Mouse (Mus musculus): Measurements from ENCODE around the gene 4930447C04Rik. TPM values are rescaled to one million over a fixed set of nuclear protein-coding genes. Genes with fewer than 3 reads are reported as not detected.

The 4930447C04Rik gene
- polyA plus RNA-seq, 1 experiment from 2014 or later, result 1.3 TPM

DNA sequence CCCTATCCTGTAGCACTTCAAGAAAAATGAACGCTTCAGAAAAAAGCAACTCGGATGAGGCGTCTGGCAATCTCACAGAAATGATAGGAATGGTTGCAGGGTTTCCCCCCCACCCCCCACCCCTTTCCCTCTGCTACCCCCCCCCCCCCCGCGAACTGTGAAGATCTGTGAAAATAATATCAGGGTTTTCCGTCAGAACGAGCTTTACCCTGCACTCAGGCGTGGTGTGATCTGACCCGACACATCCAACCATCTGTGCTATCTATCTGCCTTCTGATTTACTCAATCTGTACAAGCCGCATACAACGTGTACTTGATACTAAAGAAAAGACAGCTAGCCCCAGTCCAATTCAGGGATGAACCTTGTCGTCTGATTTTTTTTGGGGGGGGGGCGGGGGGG lies 2.4 kb downstream of the 4930447C04Rik start:
- no peaks in the 10 kb centered on the region for H3K36me3 ChIP-seq (ENCODE audit: control insufficient read depth, insufficient read depth, low read length)
- H3K4me2 ChIP-seq, result no peak overlapping the region
- no peaks in the 10 kb centered on the region for H3K9me3 ChIP-seq (ENCODE audit: control insufficient read depth, low read length)
- under 1% methylated on average over 12 of the region's 13 CpGs for WGBS
- no peak overlapping the region for H3K4me3 ChIP-seq (ENCODE audit: low read depth, low read length)
- DNase-seq (ENCODE audit: low spot score, missing footprints) (no peak), ATAC-seq (ENCODE audit: low FRiP score) (no peak)
- peaks cover 83% of the 10 kb centered on the region for H3K27me3 ChIP-seq (ENCODE audit: control insufficient read depth, insufficient read depth, low read length)
- no peak overlapping the region for H3K27ac ChIP-seq (ENCODE audit: low read depth, low read length)
- H3K9ac ChIP-seq (ENCODE audit: low read length), result no peak overlapping the region
- H3K4me1 ChIP-seq (ENCODE audit: control insufficient read depth, insufficient read depth, low read length), result peaks cover 7% of the 10 kb centered on the region

DNA sequence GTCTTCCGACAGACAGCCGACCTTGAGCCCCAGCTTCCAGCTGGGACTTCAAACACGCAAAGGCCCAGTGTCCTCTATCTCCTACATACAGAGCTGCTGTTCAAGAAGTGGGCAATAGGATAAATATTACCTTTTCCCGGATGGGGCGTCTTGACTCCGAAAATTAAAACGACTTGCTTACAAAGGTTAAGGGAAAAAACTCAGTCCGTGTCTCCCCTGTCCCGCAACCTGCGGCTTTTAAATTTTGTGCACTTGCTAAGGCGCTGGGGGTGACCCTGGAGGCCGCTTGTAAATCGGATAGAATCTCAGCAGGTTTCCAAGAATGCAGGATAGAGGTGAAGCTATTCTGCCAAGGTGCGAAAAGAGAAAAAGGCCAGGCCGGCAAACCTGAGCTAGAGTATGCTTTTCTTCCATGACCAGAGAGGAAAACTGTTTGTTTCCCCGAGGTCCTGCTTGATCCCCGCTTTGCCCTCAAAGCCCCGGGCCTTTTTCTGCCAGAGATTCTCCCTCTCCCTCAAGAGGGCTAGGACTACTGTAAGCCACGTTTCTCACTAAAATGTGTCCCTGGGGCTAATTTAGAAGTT lies 2.9 kb downstream of the 4930447C04Rik start:
- Histone ChIP-seq H3K36me3 (ENCODE audit: control insufficient read depth, insufficient read depth, low read length) (no peaks in the 10 kb centered on the region), H3K4me3 (ENCODE audit: low read depth, low read length) (no peak overlapping the region), H3K9me3 (ENCODE audit: control insufficient read depth, low read length) (no peaks in the 10 kb centered on the region), H3K9ac (ENCODE audit: low read length) (no peak overlapping the region), H3K27me3 (ENCODE audit: control insufficient read depth, insufficient read depth, low read length) (peaks cover 78% of the 10 kb centered on the region), H3K4me2 (no peak overlapping the region), H3K4me1 (ENCODE audit: control insufficient read depth, insufficient read depth, low read length) (peaks cover 7% of the 10 kb centered on the region), H3K27ac (ENCODE audit: low read depth, low read length) (no peak overlapping the region)
- ATAC-seq (ENCODE audit: low FRiP score) (no peak), DNase-seq (ENCODE audit: low spot score, missing footprints) (peak; percentile 96)
- WGBS, result 1% methylated on average over 19 of the region's 19 CpGs

GRCm38 (mm10) chr12:72936751-72937150 lies 3.8 kb downstream of the 4930447C04Rik start:
- ATAC-seq (ENCODE audit: low FRiP score) (no peak), DNase-seq (ENCODE audit: low spot score, missing footprints) (peak; percentile 92)
- H3K4me1 ChIP-seq (ENCODE audit: control insufficient read depth, insufficient read depth, low read length), result peaks cover 7% of the 10 kb centered on the region
- H3K4me3 ChIP-seq (ENCODE audit: low read depth, low read length), result no peak overlapping the region
- no peaks in the 10 kb centered on the region for H3K9me3 ChIP-seq (ENCODE audit: control insufficient read depth, low read length)
- H3K9ac ChIP-seq (ENCODE audit: low read length), result no peak overlapping the region
- WGBS, result 22% methylated on average over 8 of the region's 8 CpGs
- no peak overlapping the region for H3K4me2 ChIP-seq
- no peaks in the 10 kb centered on the region for H3K36me3 ChIP-seq (ENCODE audit: control insufficient read depth, insufficient read depth, low read length)
- H3K27ac ChIP-seq (ENCODE audit: low read depth, low read length), result no peak overlapping the region
- H3K27me3 ChIP-seq (ENCODE audit: control insufficient read depth, insufficient read depth, low read length), result peaks cover 71% of the 10 kb centered on the region

- ATAC-seq (ENCODE audit: low FRiP score), result peak; percentile 64; the same call in 1 of the 2 replicates
- 20% methylated on average over 41 of the region's 48 CpGs for WGBS
These were observed 23.2 kb downstream of the 4930447C04Rik start for GRCm38 (mm10) chr12:72917159-72917993.

GRCm38 (mm10) chr12:72854377-72855032 lies 86.1 kb downstream of the 4930447C04Rik start:
- H3K9ac ChIP-seq (ENCODE audit: low read length), result no peak overlapping the region
- H3K27me3 ChIP-seq (ENCODE audit: control insufficient read depth, insufficient read depth, low read length), result peaks cover 91% of the 10 kb centered on the region
- H3K27ac ChIP-seq (ENCODE audit: low read depth, low read length), result no peak overlapping the region
- H3K9me3 ChIP-seq (ENCODE audit: control insufficient read depth, low read length), result no peaks in the 10 kb centered on the region; the same call in 1 of the 2 replicates
- peak overlapping the region; percentile 3 for H3K4me2 ChIP-seq
- no peak overlapping the region for H3K4me3 ChIP-seq (ENCODE audit: low read depth, low read length)
- H3K4me1 ChIP-seq (ENCODE audit: control insufficient read depth, insufficient read depth, low read length), result peaks cover 10% of the 10 kb centered on the region
- under 1% methylated on average over 19 of the region's 19 CpGs for WGBS
- ATAC-seq (ENCODE audit: low FRiP score) (peak; percentile 86), DNase-seq (ENCODE audit: low spot score, missing footprints) (peak; percentile 94)
- no peaks in the 10 kb centered on the region for H3K36me3 ChIP-seq (ENCODE audit: control insufficient read depth, insufficient read depth, low read length)

More at GRCm38 (mm10) chr12:72917159-72917993, 23.2 kb downstream of the 4930447C04Rik start:
- Histone ChIP-seq H3K36me3 (ENCODE audit: control insufficient read depth, insufficient read depth, low read length) (no peaks in the 10 kb centered on the region), H3K27ac (ENCODE audit: low read depth, low read length) (no peak overlapping the region), H3K4me3 (ENCODE audit: low read depth, low read length) (peak overlapping the region; percentile 31), H3K27me3 (ENCODE audit: control insufficient read depth, insufficient read depth, low read length) (peaks cover 9% of the 10 kb centered on the region), H3K4me2 (peak overlapping the region; percentile 51), H3K9me3 (ENCODE audit: control insufficient read depth, low read length) (no peaks in the 10 kb centered on the region), H3K4me1 (ENCODE audit: control insufficient read depth, insufficient read depth, low read length) (no peaks in the 10 kb centered on the region; the same call in 1 of the 2 replicates), H3K9ac (ENCODE audit: low read length) (peak overlapping the region; percentile 51)
- peak; percentile 94 for DNase-seq (ENCODE audit: low spot score, missing footprints)

DNA sequence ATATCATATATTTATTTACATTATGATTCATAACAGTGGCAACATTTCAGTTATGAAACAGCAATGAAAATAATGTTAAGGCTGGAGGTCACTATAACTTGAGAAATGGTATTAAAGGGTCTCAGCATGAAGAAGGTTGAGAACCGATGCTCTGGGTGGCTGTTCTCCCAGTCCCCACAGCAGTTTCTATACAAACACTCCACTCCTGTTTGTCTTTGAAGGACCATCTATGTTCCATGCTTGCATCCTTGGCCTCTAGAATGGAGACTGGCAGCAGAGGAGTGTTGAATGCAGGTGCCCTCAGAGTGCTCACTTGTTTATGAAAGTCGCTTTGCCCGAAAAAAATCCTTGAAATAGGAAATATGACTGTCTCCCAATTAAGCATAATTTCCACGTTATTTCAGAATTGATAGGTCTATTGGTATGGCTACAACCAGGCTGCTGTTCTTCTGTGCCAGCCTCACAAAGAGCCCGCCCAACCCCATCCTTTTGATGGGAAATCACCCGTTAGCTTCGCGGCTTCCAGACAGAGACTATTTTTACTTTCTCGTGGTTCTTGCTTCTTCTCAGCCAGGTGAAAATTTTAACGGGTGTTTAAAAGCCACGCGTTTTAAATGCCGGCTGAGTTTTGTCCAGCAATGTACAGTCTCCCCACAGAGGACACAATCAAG lies 87.0 kb downstream of the 4930447C04Rik start:
- no peak overlapping the region for H3K9ac ChIP-seq (ENCODE audit: low read length)
- H3K4me1 ChIP-seq (ENCODE audit: control insufficient read depth, insufficient read depth, low read length), result peaks cover 10% of the 10 kb centered on the region
- 18% methylated on average over 13 of the region's 13 CpGs for WGBS
- ATAC-seq (ENCODE audit: low FRiP score), result no peak
- no peak overlapping the region; the same call in 1 of the 2 replicates for H3K4me2 ChIP-seq
- no peak overlapping the region for H3K27ac ChIP-seq (ENCODE audit: low read depth, low read length)
- H3K27me3 ChIP-seq (ENCODE audit: control insufficient read depth, insufficient read depth, low read length), result peaks cover 90% of the 10 kb centered on the region
- H3K36me3 ChIP-seq (ENCODE audit: control insufficient read depth, insufficient read depth, low read length), result no peaks in the 10 kb centered on the region
- no peak overlapping the region for H3K4me3 ChIP-seq (ENCODE audit: low read depth, low read length)
- H3K9me3 ChIP-seq (ENCODE audit: control insufficient read depth, low read length), result no peaks in the 10 kb centered on the region
- DNase-seq (ENCODE audit: low spot score, missing footprints), result peak; percentile 93

- peak; percentile 88 for DNase-seq (ENCODE audit: low spot score, missing footprints)
- no peak overlapping the region for H3K9ac ChIP-seq (ENCODE audit: low read length)
- 34% methylated on average over 6 of the region's 6 CpGs for WGBS
- no peak overlapping the region for H3K27ac ChIP-seq (ENCODE audit: low read depth, low read length)
- H3K27me3 ChIP-seq (ENCODE audit: control insufficient read depth, insufficient read depth, low read length), result peaks cover 96% of the 10 kb centered on the region
- H3K36me3 ChIP-seq (ENCODE audit: control insufficient read depth, insufficient read depth, low read length), result no peaks in the 10 kb centered on the region
- peaks cover 10% of the 10 kb centered on the region for H3K4me1 ChIP-seq (ENCODE audit: control insufficient read depth, insufficient read depth, low read length)
- ATAC-seq (ENCODE audit: low FRiP score), result no peak
- H3K4me3 ChIP-seq (ENCODE audit: low read depth, low read length), result no peak overlapping the region
- no peaks in the 10 kb centered on the region for H3K9me3 ChIP-seq (ENCODE audit: control insufficient read depth, low read length)
- H3K4me2 ChIP-seq, result no peak overlapping the region
These were observed 88.3 kb downstream of the 4930447C04Rik start for GRCm38 (mm10) chr12:72852264-72852663.

DNA sequence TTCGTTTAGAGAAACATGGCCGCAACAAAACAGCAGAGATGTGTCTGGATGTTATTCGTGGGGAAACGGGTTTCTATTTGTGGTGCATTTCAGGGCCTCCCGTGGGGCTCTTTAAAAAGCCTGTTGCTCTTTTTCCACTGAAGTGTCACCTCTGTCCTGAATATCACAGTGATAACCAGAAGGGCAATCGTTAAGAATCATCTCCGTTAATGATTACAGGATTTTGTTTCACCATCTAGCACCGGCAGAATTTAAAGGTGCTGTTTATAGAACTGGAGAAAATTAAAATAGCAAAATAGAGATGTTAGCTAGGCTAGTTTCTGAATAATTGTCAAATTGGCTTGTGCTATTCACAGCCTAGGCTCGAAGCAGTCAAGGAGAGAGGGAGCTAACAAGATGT lies 90.4 kb downstream of the 4930447C04Rik start:
- Histone ChIP-seq H3K4me2 (no peak overlapping the region), H3K36me3 (ENCODE audit: control insufficient read depth, insufficient read depth, low read length) (no peaks in the 10 kb centered on the region), H3K27ac (ENCODE audit: low read depth, low read length) (no peak overlapping the region), H3K9me3 (ENCODE audit: control insufficient read depth, low read length) (no peaks in the 10 kb centered on the region), H3K4me3 (ENCODE audit: low read depth, low read length) (no peak overlapping the region), H3K4me1 (ENCODE audit: control insufficient read depth, insufficient read depth, low read length) (peaks cover 10% of the 10 kb centered on the region), H3K27me3 (ENCODE audit: control insufficient read depth, insufficient read depth, low read length) (peaks cover 94% of the 10 kb centered on the region), H3K9ac (ENCODE audit: low read length) (no peak overlapping the region)
- DNase-seq (ENCODE audit: low spot score, missing footprints) (no peak), ATAC-seq (ENCODE audit: low FRiP score) (no peak)
- WGBS, result 68% methylated on average over 9 of the region's 9 CpGs

Measured in midbrain, embryonic 11.5 days (tissue).